Mouse (Mus musculus): Measurements from ENCODE around the gene Veph1.

- no peak for TF ChIP-seq TAL1 (conservative IDR thresholded peaks at IDR 0.05; ENCODE audit: low read depth, low read length)
- no peak for TF ChIP-seq CTCF (IDR thresholded peaks at IDR 0.05; ENCODE audit: low read depth, low read length)
- no peak for TF ChIP-seq GATA1 (IDR thresholded peaks at IDR 0.05; ENCODE audit: borderline replicate concordance, low read length)
- TF ChIP-seq POLR2AphosphoS5 (IDR thresholded peaks at IDR 0.05; ENCODE audit: insufficient replicate concordance, low read depth, low read length) = no peak
- no peak for TF ChIP-seq GATA2 (IDR thresholded peaks at IDR 0.05; ENCODE audit: borderline replicate concordance, low read depth, low read length)
These were observed 272.3 kb downstream of the Veph1 start for GRCm38 (mm10) chr3:66024220-66024792.
